Mouse (Mus musculus): Measurements from ENCODE around the gene Sbno2.
A peak's percentile ranks its signal among the peaks of the same experiment; 100 is the strongest.

The Sbno2 gene

GRCm38 (mm10) chr10:80121639-80122038 lies 16.3 kb upstream of the Sbno2 start:
- DNase-seq, result no peak

- no peak for DNase-seq
Measured at GRCm38 (mm10) chr10:80120146-80120545, 14.8 kb upstream of the Sbno2 start.

- no peak for DNase-seq
Measured at GRCm38 (mm10) chr10:80118552-80118951, 13.2 kb upstream of the Sbno2 start.

- DNase-seq, result no peak
Measured at GRCm38 (mm10) chr10:80117736-80118135, 12.4 kb upstream of the Sbno2 start.

GRCm38 (mm10) chr10:80116927-80117691 lies 11.7 kb upstream of the Sbno2 start:
- DNase-seq, result no peak

GRCm38 (mm10) chr10:80116563-80116926 lies 11.2 kb upstream of the Sbno2 start:
- DNase-seq, result no peak

- DNase-seq, result no peak
Measured at GRCm38 (mm10) chr10:80115944-80116335, 10.6 kb upstream of the Sbno2 start.

- DNase-seq, result peak; percentile 97 to 100
Measured at GRCm38 (mm10) chr10:80115290-80115943, 10.0 kb upstream of the Sbno2 start, which contains the start of gene Stk11. TSS of gene Stk11 (plus strand) at chr10:80115803.

GRCm38 (mm10) chr10:80114341-80115284 lies 9.2 kb upstream of the Sbno2 start:
- peak; percentile 78 to 84 for DNase-seq

- no peak for DNase-seq
Measured at GRCm38 (mm10) chr10:80107678-80108077, 2.3 kb upstream of the Sbno2 start.

- no peak for DNase-seq
Measured at GRCm38 (mm10) chr10:80105926-80106325, 555 bp upstream of the Sbno2 start.

- no peak for DNase-seq
Measured at GRCm38 (mm10) chr10:80104181-80104580, 1.2 kb downstream of the Sbno2 start.

GRCm38 (mm10) chr10:80103032-80103431 lies 2.3 kb downstream of the Sbno2 start:
- DNase-seq, result no peak

- peak; percentile 78 to 81 for DNase-seq
Measured at GRCm38 (mm10) chr10:80102216-80102915, 3.0 kb downstream of the Sbno2 start.

GRCm38 (mm10) chr10:80100982-80101381 lies 4.4 kb downstream of the Sbno2 start:
- no peak for DNase-seq

GRCm38 (mm10) chr10:80098630-80099029 lies 6.7 kb downstream of the Sbno2 start:
- DNase-seq, result no peak

- no peak for DNase-seq
Measured at GRCm38 (mm10) chr10:80097275-80097674, 8.1 kb downstream of the Sbno2 start.

- no peak for DNase-seq
Measured at GRCm38 (mm10) chr10:80095547-80095946, 9.8 kb downstream of the Sbno2 start.

- DNase-seq, result no peak
Measured at GRCm38 (mm10) chr10:80094684-80095083, 10.7 kb downstream of the Sbno2 start.

- DNase-seq, result no peak
Measured at GRCm38 (mm10) chr10:80094085-80094484, 11.3 kb downstream of the Sbno2 start.

GRCm38 (mm10) chr10:80092690-80093089 lies 12.7 kb downstream of the Sbno2 start:
- DNase-seq, result no peak

- no peak for DNase-seq
Measured at GRCm38 (mm10) chr10:80091527-80091926, 13.8 kb downstream of the Sbno2 start.

GRCm38 (mm10) chr10:80089146-80089545 lies 16.2 kb downstream of the Sbno2 start:
- DNase-seq, result no peak

Data from thymus, adult 18-20 months (tissue).